Mouse (Mus musculus) heart, embryonic 14.5 days (tissue): ENCODE measurements around the gene Akip1. TPM values are rescaled to one million over a fixed set of nuclear protein-coding genes. Genes with fewer than 3 reads are reported as not detected.

Source experiments
- ATAC-seq: fragments of 200-750 bp; cut with Nextera tagmentation; 2 replicates; pipeline ENCODE4 v1.8.0; 2017; ENCODE audit warnings: low read depth, moderate TSS enrichment; ENCODE audit not compliant: insufficient number of reproducible peaks, insufficient read depth, low FRiP score
- H3K27ac ChIP-seq, 2 experiments: fragments of 200-500 bp in 1 of 2; fragments of 300-500 bp in 1 of 2; sonication (generic) in 1 of 2; replicated peaks in 1 of 2; 2 replicates each; pipeline ENCODE4 v1.5.1; 2012 to 2014; ENCODE audit warnings: low read depth in 2 of 2, low read length in 2 of 2, control low read depth in 1 of 2, mild to moderate bottlenecking in 1 of 2, mixed read lengths in 1 of 2; ENCODE audit not compliant: control insufficient read depth in 1 of 2, insufficient read depth in 1 of 2
- H3K27me3 ChIP-seq: fragments of 300-500 bp; sonication (generic); 2 replicates; pipeline ENCODE4 v1.6.1; 2014; ENCODE audit warnings: mild to moderate bottlenecking, low read length, control low read depth; ENCODE audit not compliant: control insufficient read depth, insufficient read depth
- H3K36me3 ChIP-seq: fragments of 300-500 bp; sonication (generic); 2 replicates; pipeline ENCODE4 v1.6.1; 2014; ENCODE audit warnings: mild to moderate bottlenecking, control low read depth, low read length, mixed read lengths; ENCODE audit not compliant: control insufficient read depth, insufficient read depth
- H3K4me1 ChIP-seq, 2 experiments: fragments of 200-500 bp in 1 of 2; fragments of 300-500 bp in 1 of 2; sonication (generic) in 1 of 2; 2 replicates each; pipeline ENCODE4 v1.6.1; 2012 to 2014; ENCODE audit warnings: low read length in 2 of 2, control low read depth in 1 of 2, mixed read lengths in 1 of 2; ENCODE audit not compliant: control insufficient read depth in 2 of 2, insufficient read depth in 2 of 2
- H3K4me2 ChIP-seq: fragments of 300-500 bp; sonication (generic); 2 replicates; pipeline ENCODE4 v1.6.1; 2014; ENCODE audit warnings: mild to moderate bottlenecking, low read length
- H3K4me3 ChIP-seq, 2 experiments: fragments of 200-500 bp in 1 of 2; fragments of 300-500 bp in 1 of 2; sonication (generic) in 1 of 2; 2 replicates each; pipeline ENCODE4 v1.5.1; 2012 to 2014; ENCODE audit warnings: low read length in 2 of 2, mild to moderate bottlenecking in 2 of 2, control low read depth in 1 of 2, low read depth in 1 of 2, moderate library complexity in 1 of 2; ENCODE audit not compliant: control insufficient read depth in 1 of 2, insufficient read depth in 1 of 2
- H3K9ac ChIP-seq: fragments of 300-500 bp; sonication (generic); 2 replicates; pipeline ENCODE4 v1.6.1; 2014; ENCODE audit warnings: mild to moderate bottlenecking, low read length
- H3K9me3 ChIP-seq: fragments of 300-500 bp; sonication (generic); 2 replicates; pipeline ENCODE4 v1.6.1; 2016; ENCODE audit warnings: low read length, control low read depth; ENCODE audit not compliant: control insufficient read depth
- WGBS: fragments of 180-500 bp; shearing (Covaris S2); extraction: QIAGEN DNeasy Blood & Tissue Kit; methylation state at CpG from one replicate; pipeline ENCODE4 v1.1.7; 2014; 5-methylcytosine and 5-hydroxymethylcytosine counted together
- polyA plus RNA-seq: library from polyadenylated mRNA; unstranded; fragments of >200 nt; fragmentation: Nextera tagmentation; extraction: Ambion mirVana; gene quantifications from 2 replicates; pipeline ENCODE4 v1.2.1, GENCODE M21; 2014

The Akip1 gene
- polyA plus RNA-seq, 1 experiment from 2014 or later, result 32.3 TPM

DNA sequence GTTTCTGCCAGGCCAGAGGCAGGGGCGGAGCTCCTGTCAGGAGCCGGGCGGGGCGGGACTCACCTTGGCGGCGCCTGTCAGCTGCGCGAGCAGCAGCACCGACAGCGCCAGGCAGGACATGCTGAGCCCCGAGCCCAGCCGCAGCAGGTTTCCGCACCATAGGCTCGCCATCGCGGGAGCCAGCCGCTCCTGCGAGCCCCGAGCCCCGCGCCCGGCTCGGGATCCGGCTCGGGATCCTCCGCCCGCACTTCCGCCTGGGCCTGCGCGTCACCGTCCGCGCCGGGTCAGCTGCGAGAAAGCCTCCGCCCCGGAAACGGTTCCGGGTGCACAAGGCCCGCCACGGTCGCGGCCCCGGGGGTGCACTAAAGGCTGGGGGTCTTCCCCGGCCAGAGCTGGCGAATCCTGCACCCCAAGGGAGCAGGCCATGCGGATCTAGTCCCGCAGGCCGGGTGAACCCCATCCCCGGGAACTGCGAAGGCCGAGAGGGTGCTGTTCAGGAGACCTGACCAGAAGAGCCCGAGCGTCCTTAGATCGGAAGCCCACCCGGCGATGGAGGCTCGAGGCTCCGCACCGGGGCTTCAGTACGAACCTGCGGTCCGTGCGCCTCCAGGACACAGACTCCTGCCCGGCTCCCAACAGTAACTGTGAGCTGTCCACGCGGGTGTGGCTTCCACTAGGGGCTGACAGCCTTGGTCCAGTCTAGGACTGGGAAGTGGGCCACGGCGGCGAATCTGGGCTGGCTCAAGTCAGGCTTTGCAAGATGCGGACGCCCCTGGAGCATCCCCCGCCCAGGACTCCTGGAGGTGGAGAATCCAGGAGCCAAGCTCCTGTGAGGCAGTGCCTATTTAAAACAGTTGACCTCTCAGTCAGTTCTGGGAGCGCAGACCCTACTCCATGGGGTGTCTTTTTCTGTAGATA, 48.8 kb downstream of the Akip1 start, which contains the start of gene Tmem9b:
Gene Tmem9b (minus strand): TSS at position 868 of the 918 bp plus-strand sequence.
- Histone ChIP-seq H3K4me3 (peak within 1 kb of the TSS; percentile 81 to 82), H3K4me1 (peaks cover 2 to 17% of the 10 kb centered on the region in 2 experiments; a peak in 3 of 4 replicates), H3K36me3 (peaks cover 17% of the 10 kb centered on the region; the same call in 1 of the 2 replicates), H3K9ac (peak within 1 kb of the TSS; percentile 97), H3K27me3 (no peaks in the 10 kb centered on the region), H3K4me2 (peak within 1 kb of the TSS; percentile 97), H3K9me3 (no peaks in the 10 kb centered on the region), H3K27ac (peak within 1 kb of the TSS; percentile 59 to 83)
- under 1% methylated on average over 73 of the region's 74 CpGs for WGBS
- ATAC-seq, result peak; percentile 76

DNA sequence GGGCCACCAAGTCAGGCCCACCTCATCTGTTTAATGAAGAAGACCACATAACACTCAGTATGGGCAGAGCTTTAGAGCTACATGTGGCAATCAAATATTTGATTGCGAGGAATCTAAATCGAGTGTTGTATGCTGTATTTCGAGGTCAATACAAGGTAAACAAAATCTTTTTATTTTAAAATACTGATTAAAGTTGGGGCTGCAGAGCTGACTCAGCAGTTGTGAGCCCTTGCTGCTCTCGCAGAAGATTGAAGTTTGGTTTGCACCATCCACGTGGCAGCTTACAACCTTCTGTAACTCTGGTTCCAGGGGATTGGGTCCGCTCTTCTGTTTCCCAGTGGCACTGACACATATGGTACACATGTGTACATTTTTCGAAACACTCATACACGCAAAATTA, 50.5 kb downstream of the Akip1 start:
- Histone ChIP-seq H3K27me3 (no peaks in the 10 kb centered on the region), H3K9ac (no peak overlapping the region), H3K4me2 (no peak overlapping the region), H3K9me3 (no peaks in the 10 kb centered on the region), H3K4me3 (no peak overlapping the region), H3K4me1 (peaks cover 2 to 17% of the 10 kb centered on the region in 2 experiments; a peak in 3 of 4 replicates), H3K27ac (no peak overlapping the region), H3K36me3 (peaks cover 10% of the 10 kb centered on the region; the same call in 1 of the 2 replicates)
- ATAC-seq, result no peak
- 90% methylated on average over 8 of the region's 8 CpGs for WGBS

DNA sequence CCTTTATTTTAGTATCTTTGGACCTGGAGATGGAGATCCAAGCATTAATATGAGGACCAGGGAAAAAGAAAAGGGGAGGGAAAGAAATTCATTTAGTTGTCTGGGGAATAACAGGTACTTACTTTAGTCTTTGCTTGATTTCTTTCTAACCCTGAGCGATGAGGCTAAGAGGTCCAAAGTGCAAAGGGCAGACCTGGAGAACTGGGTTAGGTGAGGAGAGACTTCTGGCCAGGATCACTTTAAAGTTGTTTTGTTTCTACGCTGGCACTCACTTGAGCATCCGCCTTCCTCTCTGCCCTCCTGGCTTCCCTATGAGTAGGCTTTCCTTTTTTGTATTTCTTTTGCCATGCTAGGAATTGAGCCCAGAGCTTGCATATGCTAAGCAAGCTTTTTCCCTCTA, 52.8 kb downstream of the Akip1 start:
- 0 out of 2 replicates have a peak, but pooled peaks cover 4% of the 10 kb centered on the region for H3K36me3 ChIP-seq
- H3K9ac ChIP-seq, result no peak overlapping the region
- H3K27me3 ChIP-seq, result no peaks in the 10 kb centered on the region
- whole genome bisulfite sequencing, result 97% methylated on average over 3 of the region's 3 CpGs
- peaks cover 2 to 11% of the 10 kb centered on the region in 2 experiments; a peak in 3 of 4 replicates for H3K4me1 ChIP-seq
- H3K9me3 ChIP-seq, result no peaks in the 10 kb centered on the region
- ATAC-seq, result no peak
- no peak overlapping the region for H3K27ac ChIP-seq
- H3K4me3 ChIP-seq, result no peak overlapping the region
- H3K4me2 ChIP-seq, result no peak overlapping the region

Other genes starting within 250 kb of the Akip1 start
- 0.11 and 0.13 TPM in 2 replicates for gene Trim66, start 195.6 kb upstream of the Akip1 start, polyA plus RNA-seq
- 82.8 and 86.9 TPM in 2 replicates for gene Rpl27a, start 184.5 kb upstream of the Akip1 start, polyA plus RNA-seq
- gene St5, start 85 bp upstream of the Akip1 start, polyA plus RNA-seq, result 27.7 and 29.9 TPM in 2 replicates
- gene BC051019, start 20.2 kb downstream of the Akip1 start, polyA plus RNA-seq, result 0.16 TPM in 1 of 2 replicates, not detected in the other
- gene Ascl3, start 28.0 kb downstream of the Akip1 start, polyA plus RNA-seq, result not detected in 2 replicates
- 64.2 and 66.1 TPM in 2 replicates for gene Tmem9b, start 49.2 kb downstream of the Akip1 start, polyA plus RNA-seq
- 0.50 and 0.82 TPM in 2 replicates for gene Nrip3, start 78.3 kb downstream of the Akip1 start, polyA plus RNA-seq
- 12.2 and 12.4 TPM in 2 replicates for gene Scube2, start 162.0 kb downstream of the Akip1 start, polyA plus RNA-seq